Mouse (Mus musculus) layer of hippocampus, postnatal 14 days (tissue): ENCODE data around the gene Pdzrn3. TPM values are rescaled to one million over a fixed set of nuclear protein-coding genes. Genes with fewer than 3 reads are reported as not detected.
A peak's percentile ranks its signal among the peaks of the same experiment; 100 is the strongest.

Source experiments
- DNase-seq, 2 experiments: peaks; one replicate each; pipeline ENCODE4 v3.0.0; 2021 to 2022; ENCODE audit warnings: low spot score in 2 of 2, mixed read lengths in 1 of 2
- total RNA-seq, 2 experiments: library from RNA; stranded (reverse); gene quantifications; 2 replicates each; pipeline ENCODE4 v1.2.3; 2021

Pdzrn3 gene
- total RNA-seq, 2 experiments from 2014 or later, result 10.5 to 10.7 TPM

DNA sequence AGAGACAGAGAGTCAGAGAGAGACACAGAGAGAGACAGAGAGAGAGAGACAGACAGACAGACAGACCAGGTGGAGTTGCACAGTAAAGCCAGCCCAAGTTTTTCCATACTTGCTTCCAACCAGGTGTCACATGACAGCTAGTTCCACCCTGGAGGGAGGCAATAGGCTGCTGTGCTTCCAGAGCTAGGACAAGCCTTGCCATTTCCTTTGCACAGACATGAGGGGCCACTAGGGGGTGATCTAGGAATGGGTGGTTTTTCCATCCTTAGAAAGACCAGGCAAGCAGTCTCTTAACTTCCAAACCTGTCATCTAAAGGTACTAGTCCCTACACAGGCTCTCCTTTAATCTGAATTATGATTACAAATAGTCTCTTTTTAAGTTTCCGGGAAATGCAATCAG is 110.9 kb downstream of the Pdzrn3 start:
- DNase-seq, result peak; percentile 61 to 84

DNA sequence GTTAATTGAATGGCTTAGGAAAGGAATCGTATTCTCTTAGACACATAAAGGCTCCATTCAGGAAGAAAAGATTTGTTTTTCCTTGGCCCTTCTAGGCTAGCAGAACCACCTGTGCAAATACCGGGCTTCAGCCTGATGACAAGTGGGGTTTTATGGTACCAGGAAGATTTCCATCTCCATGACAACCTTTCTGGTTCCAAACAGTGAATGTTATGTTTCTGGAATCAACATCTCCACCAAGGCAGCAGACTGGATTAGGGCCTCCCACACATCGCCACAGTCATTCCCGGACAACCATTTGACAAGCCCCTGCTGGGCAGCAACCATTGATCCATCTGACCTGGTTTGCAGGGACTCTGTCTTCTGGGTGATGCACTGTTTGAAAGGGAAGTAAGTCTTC is 114.2 kb downstream of the Pdzrn3 start:
- peak in 1 of 2 experiments; percentile 32 for DNase-seq

DNA sequence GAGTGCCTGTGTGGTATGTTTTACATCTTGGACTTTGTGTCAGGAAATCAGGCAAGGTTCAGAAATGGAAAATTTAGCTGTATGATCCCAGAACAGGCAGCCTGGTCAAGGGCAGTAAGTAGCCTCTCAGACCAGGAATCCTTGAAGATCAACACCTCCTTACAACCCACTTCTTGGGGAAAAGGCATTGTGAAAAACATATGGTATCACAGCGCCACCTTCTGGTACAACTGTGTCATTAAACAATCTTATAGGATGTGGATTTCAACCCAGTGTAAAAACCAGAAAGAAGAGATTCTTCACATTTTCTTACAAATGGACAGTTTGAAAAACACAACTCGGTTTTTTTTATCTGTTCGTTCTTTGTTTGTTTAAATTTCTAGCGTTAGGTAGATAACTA is 116.2 kb downstream of the Pdzrn3 start:
- peak; percentile 34 to 68 for DNase-seq

DNA sequence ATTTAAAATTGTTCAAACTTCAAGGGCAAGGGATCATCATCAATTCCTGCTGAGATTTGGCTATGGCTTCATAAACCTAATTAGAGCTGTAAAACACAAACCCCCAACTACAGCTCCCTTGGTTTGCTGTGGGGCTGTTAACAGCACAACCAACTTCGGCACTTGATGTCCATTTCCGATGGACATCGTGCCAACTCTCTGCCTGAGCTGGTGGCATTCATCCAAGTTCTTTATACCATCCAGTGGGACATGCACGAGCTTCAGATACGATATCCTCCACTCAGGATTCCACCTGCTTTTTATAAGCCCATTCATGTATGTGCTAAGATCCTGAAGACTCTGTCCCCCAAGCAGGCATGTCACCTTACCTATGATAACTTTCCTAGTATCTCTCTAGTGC is 118.3 kb downstream of the Pdzrn3 start:
- DNase-seq, result no peak

GRCm38 (mm10) chr6:101257418-101257817 is 120.3 kb downstream of the Pdzrn3 start:
- no peak for DNase-seq

DNA sequence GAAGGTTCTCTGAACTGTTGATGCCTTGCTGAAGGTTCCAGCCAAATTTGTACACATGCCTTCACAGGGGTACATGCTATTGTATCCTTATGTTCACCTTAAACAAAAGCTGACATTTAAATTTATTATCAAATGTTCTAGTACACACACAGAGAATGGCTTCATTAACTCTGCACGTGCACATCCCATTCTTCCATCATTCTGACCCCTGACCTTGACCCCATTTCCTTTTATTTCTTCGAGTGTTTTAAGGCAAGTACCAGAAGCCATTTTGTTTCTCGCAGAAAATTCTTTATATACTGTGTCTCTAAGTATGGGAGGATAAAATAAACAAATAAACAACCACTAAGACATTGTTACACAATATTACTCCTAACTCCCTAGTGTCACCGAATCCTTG is 123.0 kb downstream of the Pdzrn3 start:
- no peak for DNase-seq

DNA sequence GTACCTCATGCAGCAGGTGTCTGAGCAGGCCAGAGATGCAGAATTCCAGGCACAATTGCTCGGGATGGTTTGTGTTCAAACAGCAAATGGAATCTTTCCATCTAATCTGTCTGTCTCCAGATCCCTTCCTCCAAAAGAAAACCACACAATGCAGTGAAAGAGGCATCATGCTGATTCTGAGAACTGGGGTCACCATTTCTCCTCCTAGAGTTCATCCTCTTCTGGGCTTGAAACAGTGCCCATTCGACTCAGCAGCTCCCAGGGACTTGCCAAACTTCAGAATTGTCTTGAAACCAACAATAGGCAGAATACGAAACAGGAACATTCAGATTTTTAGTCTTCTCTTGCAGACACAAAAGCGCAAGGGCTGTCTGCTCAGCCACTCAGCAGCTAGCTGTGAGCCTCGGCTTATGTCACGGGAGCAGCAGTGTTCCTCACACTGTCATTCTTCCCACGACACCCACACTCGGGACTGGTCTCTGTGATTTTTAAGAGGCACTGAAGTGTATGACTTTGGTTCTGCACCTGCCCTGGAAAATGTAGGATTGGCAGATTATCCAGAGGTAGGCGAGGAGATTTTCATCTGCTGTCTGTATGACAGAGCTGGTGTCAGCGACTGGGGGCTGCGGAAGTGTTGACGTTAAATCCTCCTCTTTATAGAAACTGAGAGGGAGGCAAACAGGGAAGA is 125.6 kb downstream of the Pdzrn3 start:
- peak in 1 of 2 experiments; percentile 35 for DNase-seq

DNA sequence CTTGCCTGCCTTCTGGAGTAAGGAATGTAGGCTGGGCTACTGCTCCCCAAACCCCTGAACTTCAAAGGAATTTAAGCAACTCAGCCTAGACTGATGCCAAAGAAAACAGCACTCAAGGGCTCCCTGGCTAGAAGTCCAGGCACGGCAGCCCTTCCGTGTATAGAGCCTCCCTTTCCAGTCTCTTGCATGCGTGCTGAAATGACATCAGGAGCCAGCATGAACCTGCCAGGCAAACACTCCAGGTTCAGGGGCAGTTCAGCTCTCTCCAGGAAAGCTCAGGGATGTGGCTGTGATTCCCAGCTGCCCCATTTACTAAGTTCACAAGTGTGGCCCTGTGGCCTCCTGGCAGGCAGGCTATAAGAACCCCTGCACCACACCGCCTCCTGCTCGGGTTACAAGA is 126.5 kb downstream of the Pdzrn3 start:
- no peak for DNase-seq

DNA sequence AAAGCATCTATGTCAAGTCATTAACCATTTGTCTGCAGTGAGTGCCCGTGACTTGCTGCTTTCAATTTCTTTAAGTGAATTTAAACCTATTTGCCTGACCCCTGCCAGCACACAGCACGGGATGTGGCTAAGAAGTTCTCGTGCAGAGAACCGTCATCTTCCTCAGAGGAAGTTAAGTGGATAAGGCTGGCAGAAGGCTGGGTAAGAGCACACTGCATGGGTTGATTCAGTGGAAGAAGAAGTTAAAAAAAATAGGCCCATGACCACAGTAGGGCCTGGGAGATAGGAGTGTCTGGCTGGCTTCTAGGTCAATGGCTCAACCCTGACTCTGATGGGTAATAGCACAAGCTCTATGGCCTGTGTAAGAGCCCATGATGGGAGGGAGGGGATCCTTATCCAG is 131.6 kb downstream of the Pdzrn3 start:
- no peak for DNase-seq

DNA sequence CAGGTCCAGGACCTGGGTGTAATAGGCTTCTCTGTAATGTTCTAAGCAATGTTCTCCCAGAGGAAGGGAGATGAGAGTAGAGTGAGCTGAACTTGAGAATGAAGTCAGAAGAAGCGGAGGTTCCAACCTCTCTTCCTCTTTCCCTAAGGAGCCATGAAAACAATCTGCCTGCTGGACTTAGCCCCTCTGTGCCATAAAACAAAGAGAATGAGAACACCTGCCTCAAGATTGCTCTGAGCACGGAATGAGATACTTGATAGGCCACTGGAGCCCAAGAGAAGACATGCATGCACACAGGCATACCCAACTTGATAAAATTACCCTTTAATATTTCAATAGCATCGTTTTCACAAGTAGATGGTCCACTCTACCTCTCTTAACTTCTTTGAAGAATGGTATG is 133.3 kb downstream of the Pdzrn3 start:
- DNase-seq, result no peak

- DNase-seq, result no peak
These were observed 134.4 kb downstream of the Pdzrn3 start for GRCm38 (mm10) chr6:101243189-101243815.

DNA sequence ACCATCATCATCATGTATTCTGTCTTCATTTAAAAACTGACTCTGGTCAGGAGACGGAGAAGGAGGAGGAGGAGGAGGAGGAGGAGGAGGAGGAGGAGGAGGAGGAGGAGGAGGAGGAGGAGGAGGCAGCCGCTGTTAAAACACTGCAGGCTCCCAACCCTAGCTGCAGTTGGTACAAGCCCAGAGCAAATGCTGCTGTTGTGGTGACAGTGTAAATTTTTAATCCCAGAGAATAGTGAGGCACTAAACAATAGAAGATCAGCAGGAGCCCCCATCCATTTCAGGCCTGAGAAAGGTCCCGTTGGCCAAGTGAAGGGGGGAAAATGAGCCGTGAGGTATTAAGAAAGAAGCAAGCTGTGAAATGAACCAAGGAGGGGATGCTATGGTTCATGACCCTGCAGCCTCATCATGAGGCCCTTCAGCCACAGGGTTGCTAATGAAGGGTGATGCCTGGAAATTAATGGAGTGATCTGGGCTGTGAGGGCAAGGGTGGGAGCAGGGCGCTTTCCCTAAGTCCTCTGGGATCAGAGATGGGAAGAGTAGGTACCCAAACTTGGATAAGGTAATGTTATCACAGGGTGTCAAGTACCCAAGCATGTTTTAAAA is 141.0 kb downstream of the Pdzrn3 start:
- no peak for DNase-seq

- no peak for DNase-seq
These were observed 141.5 kb downstream of the Pdzrn3 start for GRCm38 (mm10) chr6:101236230-101236629.

- DNase-seq, result no peak
These were observed 143.3 kb downstream of the Pdzrn3 start for GRCm38 (mm10) chr6:101234349-101234748.

- DNase-seq, result peak; percentile 36 to 51
These were observed 144.0 kb downstream of the Pdzrn3 start for GRCm38 (mm10) chr6:101233680-101234079.

DNA sequence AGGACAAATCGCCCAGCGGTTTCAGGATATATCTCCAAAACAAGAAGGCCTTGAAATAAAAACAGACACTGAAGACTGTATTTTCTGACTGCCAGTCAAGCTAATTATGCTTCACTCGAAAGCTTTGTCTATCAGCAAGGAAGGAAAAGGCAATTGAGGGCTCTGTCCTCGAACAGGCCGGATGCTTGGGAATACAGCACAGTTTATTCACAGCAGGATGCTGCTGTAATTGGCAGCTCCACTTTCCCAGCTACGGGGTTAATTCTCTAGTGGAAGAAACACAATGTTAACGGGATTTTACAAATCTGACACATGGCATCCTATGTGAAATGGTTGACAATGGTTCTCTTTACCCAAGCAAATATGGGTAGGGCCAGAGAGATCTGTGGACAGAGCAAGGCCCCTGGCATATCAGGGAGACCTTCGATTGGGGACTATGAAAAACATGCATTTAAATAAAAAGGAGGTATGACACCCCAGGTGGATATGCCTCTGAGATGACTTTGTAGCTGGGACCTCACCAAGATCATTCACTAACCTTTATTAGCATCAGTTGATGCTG is 150.3 kb downstream of the Pdzrn3 start:
- no peak for DNase-seq

DNA sequence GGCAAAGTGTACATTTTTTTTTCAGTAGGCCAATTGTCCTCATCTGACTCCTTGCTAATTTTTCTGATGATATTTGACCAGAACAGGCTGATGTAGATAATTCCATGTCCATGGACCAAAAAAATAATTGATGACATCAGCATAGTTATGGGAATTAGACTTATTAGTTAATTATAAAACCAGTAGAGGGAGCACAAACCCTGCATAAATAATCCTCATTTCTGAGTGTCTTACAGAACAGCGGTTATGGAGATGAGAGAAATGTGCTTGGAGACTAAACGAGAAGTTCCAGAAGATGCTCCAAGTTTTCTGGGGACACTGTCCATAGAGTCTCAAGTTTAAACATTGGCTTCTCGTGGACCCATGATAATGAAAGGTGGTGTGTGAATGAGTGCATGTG is 157.4 kb downstream of the Pdzrn3 start:
- DNase-seq, result peak in 1 of 2 experiments; percentile 49

DNA sequence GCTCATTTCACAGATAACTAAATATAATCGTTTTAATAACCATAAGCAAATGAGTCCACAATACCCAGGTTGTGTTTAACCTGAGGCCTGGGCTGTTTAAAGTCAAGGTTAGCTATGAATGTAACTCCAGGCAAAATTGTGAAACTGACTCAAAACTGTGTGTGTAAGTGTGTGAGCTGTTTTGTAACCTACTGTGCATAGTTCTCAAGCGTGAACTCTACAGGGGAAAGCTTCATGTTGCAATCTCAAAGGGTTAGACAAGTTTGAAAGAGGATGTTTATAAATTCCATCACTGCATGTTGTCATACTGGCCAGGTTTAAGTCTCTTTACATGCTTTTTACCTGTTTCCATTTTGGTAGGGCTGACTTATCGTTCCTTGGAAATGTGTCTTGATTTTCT is 158.7 kb downstream of the Pdzrn3 start:
- DNase-seq, result no peak

- DNase-seq, result no peak
These were observed 159.5 kb downstream of the Pdzrn3 start for GRCm38 (mm10) chr6:101218197-101218596.

GRCm38 (mm10) chr6:101217756-101218155 is 159.9 kb downstream of the Pdzrn3 start:
- DNase-seq, result no peak

DNA sequence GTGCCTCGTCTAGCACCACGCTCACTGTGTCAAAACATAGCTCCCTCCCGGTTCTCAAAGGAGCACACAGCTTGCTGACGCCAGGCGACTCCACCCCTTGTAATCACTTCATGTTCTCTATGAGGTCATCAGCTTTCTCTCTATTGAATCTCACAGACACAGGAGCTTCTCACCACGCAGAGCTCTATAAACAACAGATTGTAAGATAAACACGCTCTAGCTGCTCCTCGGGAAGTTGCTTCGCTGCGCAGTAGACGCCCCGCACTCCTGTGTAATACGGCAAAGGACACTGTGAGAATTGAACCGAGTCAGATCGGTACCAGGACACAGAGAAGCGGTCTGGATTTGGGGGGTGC is 162.3 kb downstream of the Pdzrn3 start:
- peak in 1 of 2 experiments; percentile 19 for DNase-seq

GRCm38 (mm10) chr6:101214734-101215435 is 162.8 kb downstream of the Pdzrn3 start:
- no peak for DNase-seq
